Mouse (Mus musculus): ENCODE measurements around the gene Il17rc. TPM values are rescaled to one million over a fixed set of nuclear protein-coding genes. Genes with fewer than 3 reads are reported as not detected.

The Il17rc gene
- polyA plus RNA-seq, 1 experiment from 2014 or later, result 1.6 TPM

GRCm38 (mm10) chr6:113433661-113434060 lies 37.6 kb upstream of the Il17rc start:
- no peaks in the 10 kb centered on the region for H3K27me3 ChIP-seq (ENCODE audit: control insufficient read depth, insufficient read depth, low read length)
- ATAC-seq (ENCODE audit: low read depth), result no peak
- H3K9me3 ChIP-seq (ENCODE audit: control insufficient read depth, low read length), result no peaks in the 10 kb centered on the region
- no peak overlapping the region for H3K27ac ChIP-seq (ENCODE audit: low read depth, low read length)
- H3K4me2 ChIP-seq (ENCODE audit: low read depth, low read length), result no peak overlapping the region
- 88% methylated on average over 3 of the region's 3 CpGs for WGBS
- H3K36me3 ChIP-seq (ENCODE audit: control insufficient read depth, insufficient read depth, low read length), result no peaks in the 10 kb centered on the region
- no peak overlapping the region for H3K9ac ChIP-seq (replicated peaks; ENCODE audit: low read depth, low read length)
- H3K4me1 ChIP-seq (ENCODE audit: control insufficient read depth, insufficient read depth, low read length), result no peaks in the 10 kb centered on the region
- no peak overlapping the region for H3K4me3 ChIP-seq (ENCODE audit: low read depth, low read length)

- H3K9ac ChIP-seq (replicated peaks; ENCODE audit: low read depth, low read length), result no peak overlapping the region
- no peaks in the 10 kb centered on the region for H3K27me3 ChIP-seq (ENCODE audit: control insufficient read depth, insufficient read depth, low read length)
- H3K4me2 ChIP-seq (ENCODE audit: low read depth, low read length), result no peak overlapping the region
- ATAC-seq (ENCODE audit: low read depth), result no peak
- no peaks in the 10 kb centered on the region for H3K36me3 ChIP-seq (ENCODE audit: control insufficient read depth, insufficient read depth, low read length)
- no peaks in the 10 kb centered on the region for H3K9me3 ChIP-seq (ENCODE audit: control insufficient read depth, low read length)
- H3K4me3 ChIP-seq (ENCODE audit: low read depth, low read length), result no peak overlapping the region
- no peaks in the 10 kb centered on the region for H3K4me1 ChIP-seq (ENCODE audit: control insufficient read depth, insufficient read depth, low read length)
- H3K27ac ChIP-seq (ENCODE audit: low read depth, low read length), result no peak overlapping the region
- WGBS, result 81% methylated on average over 7 of the region's 7 CpGs
Observed at GRCm38 (mm10) chr6:113434691-113435090, 36.5 kb upstream of the Il17rc start.

- Histone ChIP-seq H3K9me3 (ENCODE audit: control insufficient read depth, low read length) (no peaks in the 10 kb centered on the region), H3K4me2 (ENCODE audit: low read depth, low read length) (no peak within 1 kb of the TSS), H3K27me3 (ENCODE audit: control insufficient read depth, insufficient read depth, low read length) (no peaks in the 10 kb centered on the region), H3K27ac (ENCODE audit: low read depth, low read length) (no peak within 1 kb of the TSS), H3K4me1 (ENCODE audit: control insufficient read depth, insufficient read depth, low read length) (no peaks in the 10 kb centered on the region), H3K9ac (replicated peaks; ENCODE audit: low read depth, low read length) (no peak within 1 kb of the TSS), H3K4me3 (ENCODE audit: low read depth, low read length) (no peak within 1 kb of the TSS), H3K36me3 (ENCODE audit: control insufficient read depth, insufficient read depth, low read length) (no peaks in the 10 kb centered on the region)
- WGBS, result 80% methylated on average over 9 of the region's 9 CpGs
- no peak for ATAC-seq (ENCODE audit: low read depth)
Observed at GRCm38 (mm10) chr6:113435664-113436205, 35.5 kb upstream of the Il17rc start, which contains the start of gene Cidec. Gene Cidec (minus strand): TSS chr6:113435760.

- ATAC-seq (ENCODE audit: low read depth), result no peak
- 80% methylated on average over 12 of the region's 12 CpGs for WGBS
- H3K4me2 ChIP-seq (ENCODE audit: low read depth, low read length), result no peak overlapping the region
- H3K27me3 ChIP-seq (ENCODE audit: control insufficient read depth, insufficient read depth, low read length), result no peaks in the 10 kb centered on the region
- H3K36me3 ChIP-seq (ENCODE audit: control insufficient read depth, insufficient read depth, low read length), result no peaks in the 10 kb centered on the region
- H3K4me1 ChIP-seq (ENCODE audit: control insufficient read depth, insufficient read depth, low read length), result no peaks in the 10 kb centered on the region
- no peaks in the 10 kb centered on the region for H3K9me3 ChIP-seq (ENCODE audit: control insufficient read depth, low read length)
- H3K4me3 ChIP-seq (ENCODE audit: low read depth, low read length), result no peak overlapping the region
- H3K9ac ChIP-seq (replicated peaks; ENCODE audit: low read depth, low read length), result no peak overlapping the region
- no peak overlapping the region for H3K27ac ChIP-seq (ENCODE audit: low read depth, low read length)
Observed at GRCm38 (mm10) chr6:113437135-113437534, 34.1 kb upstream of the Il17rc start.

- no peak for ATAC-seq (ENCODE audit: low read depth)
- Histone ChIP-seq H3K27me3 (ENCODE audit: control insufficient read depth, insufficient read depth, low read length) (no peaks in the 10 kb centered on the region), H3K36me3 (ENCODE audit: control insufficient read depth, insufficient read depth, low read length) (no peaks in the 10 kb centered on the region), H3K9me3 (ENCODE audit: control insufficient read depth, low read length) (no peaks in the 10 kb centered on the region), H3K4me2 (ENCODE audit: low read depth, low read length) (no peak overlapping the region), H3K4me3 (ENCODE audit: low read depth, low read length) (no peak overlapping the region), H3K4me1 (ENCODE audit: control insufficient read depth, insufficient read depth, low read length) (peaks cover 8% of the 10 kb centered on the region), H3K27ac (ENCODE audit: low read depth, low read length) (no peak overlapping the region), H3K9ac (replicated peaks; ENCODE audit: low read depth, low read length) (no peak overlapping the region)
- WGBS, result 67% methylated on average over 12 of the region's 12 CpGs
Observed at GRCm38 (mm10) chr6:113438721-113439430, 32.4 kb upstream of the Il17rc start.

GRCm38 (mm10) chr6:113440686-113441085 lies 30.5 kb upstream of the Il17rc start:
- no peak for ATAC-seq (ENCODE audit: low read depth)

GRCm38 (mm10) chr6:113441147-113441680 lies 30.0 kb upstream of the Il17rc start:
- no peaks in the 10 kb centered on the region for H3K36me3 ChIP-seq (ENCODE audit: control insufficient read depth, insufficient read depth, low read length)
- WGBS, result 60% methylated on average over 7 of the region's 7 CpGs
- no peaks in the 10 kb centered on the region for H3K27me3 ChIP-seq (ENCODE audit: control insufficient read depth, insufficient read depth, low read length)
- H3K27ac ChIP-seq (ENCODE audit: low read depth, low read length), result no peak overlapping the region
- H3K4me2 ChIP-seq (ENCODE audit: low read depth, low read length), result no peak overlapping the region
- H3K9ac ChIP-seq (replicated peaks; ENCODE audit: low read depth, low read length), result no peak overlapping the region
- ATAC-seq (ENCODE audit: low read depth), result no peak
- peaks cover 8% of the 10 kb centered on the region for H3K4me1 ChIP-seq (ENCODE audit: control insufficient read depth, insufficient read depth, low read length)
- no peaks in the 10 kb centered on the region for H3K9me3 ChIP-seq (ENCODE audit: control insufficient read depth, low read length)
- no peak overlapping the region for H3K4me3 ChIP-seq (ENCODE audit: low read depth, low read length)

More at GRCm38 (mm10) chr6:113440686-113441085, 30.5 kb upstream of the Il17rc start:
- 84% methylated on average over 3 of the region's 3 CpGs for WGBS
- H3K27me3 ChIP-seq (ENCODE audit: control insufficient read depth, insufficient read depth, low read length), result no peaks in the 10 kb centered on the region
- no peaks in the 10 kb centered on the region for H3K9me3 ChIP-seq (ENCODE audit: control insufficient read depth, low read length)
- H3K4me2 ChIP-seq (ENCODE audit: low read depth, low read length), result no peak overlapping the region
- no peaks in the 10 kb centered on the region for H3K36me3 ChIP-seq (ENCODE audit: control insufficient read depth, insufficient read depth, low read length)
- H3K4me1 ChIP-seq (ENCODE audit: control insufficient read depth, insufficient read depth, low read length), result peaks cover 8% of the 10 kb centered on the region
- no peak overlapping the region for H3K9ac ChIP-seq (replicated peaks; ENCODE audit: low read depth, low read length)
- H3K4me3 ChIP-seq (ENCODE audit: low read depth, low read length), result no peak overlapping the region
- no peak overlapping the region for H3K27ac ChIP-seq (ENCODE audit: low read depth, low read length)

- no peaks in the 10 kb centered on the region for H3K27me3 ChIP-seq (ENCODE audit: control insufficient read depth, insufficient read depth, low read length)
- H3K4me2 ChIP-seq (ENCODE audit: low read depth, low read length), result peak overlapping the region; percentile 76
- H3K4me3 ChIP-seq (ENCODE audit: low read depth, low read length), result peak overlapping the region; percentile 74
- ATAC-seq (ENCODE audit: low read depth), result peak; percentile 50
- peak overlapping the region; percentile 81; the same call in 1 of the 2 replicates for H3K9ac ChIP-seq (replicated peaks; ENCODE audit: low read depth, low read length)
- H3K4me1 ChIP-seq (ENCODE audit: control insufficient read depth, insufficient read depth, low read length), result peaks cover 8% of the 10 kb centered on the region
- H3K27ac ChIP-seq (ENCODE audit: low read depth, low read length), result 0 out of 2 replicates have a peak overlapping the region, but pooled peaks have one; percentile 29
- 44% methylated on average over 9 of the region's 9 CpGs for WGBS
- no peaks in the 10 kb centered on the region for H3K9me3 ChIP-seq (ENCODE audit: control insufficient read depth, low read length)
- H3K36me3 ChIP-seq (ENCODE audit: control insufficient read depth, insufficient read depth, low read length), result peaks cover 3% of the 10 kb centered on the region
Observed at GRCm38 (mm10) chr6:113442087-113442441, 29.2 kb upstream of the Il17rc start.

GRCm38 (mm10) chr6:113442442-113443090 lies 28.7 kb upstream of the Il17rc start, which contains the start of gene Jagn1:
Gene Jagn1 (plus strand): TSS chr6:113442569.
- peaks cover 8% of the 10 kb centered on the region for H3K4me1 ChIP-seq (ENCODE audit: control insufficient read depth, insufficient read depth, low read length)
- H3K27me3 ChIP-seq (ENCODE audit: control insufficient read depth, insufficient read depth, low read length), result no peaks in the 10 kb centered on the region
- peak within 1 kb of the TSS; percentile 76 for H3K4me2 ChIP-seq (ENCODE audit: low read depth, low read length)
- peak within 1 kb of the TSS; percentile 81 for H3K9ac ChIP-seq (replicated peaks; ENCODE audit: low read depth, low read length)
- ATAC-seq (ENCODE audit: low read depth), result peak; percentile 94
- no peaks in the 10 kb centered on the region for H3K9me3 ChIP-seq (ENCODE audit: control insufficient read depth, low read length)
- peak within 1 kb of the TSS; percentile 74 for H3K4me3 ChIP-seq (ENCODE audit: low read depth, low read length)
- H3K36me3 ChIP-seq (ENCODE audit: control insufficient read depth, insufficient read depth, low read length), result peaks cover 8% of the 10 kb centered on the region
- under 1% methylated on average over 43 of the region's 45 CpGs for WGBS
- H3K27ac ChIP-seq (ENCODE audit: low read depth, low read length), result peak within 1 kb of the TSS; percentile 70; the same call in 1 of the 2 replicates
